Mouse (Mus musculus): ENCODE data around the gene Map7.
A peak's percentile ranks its signal among the peaks of the same experiment; 100 is the strongest.

The Map7 gene

DNA sequence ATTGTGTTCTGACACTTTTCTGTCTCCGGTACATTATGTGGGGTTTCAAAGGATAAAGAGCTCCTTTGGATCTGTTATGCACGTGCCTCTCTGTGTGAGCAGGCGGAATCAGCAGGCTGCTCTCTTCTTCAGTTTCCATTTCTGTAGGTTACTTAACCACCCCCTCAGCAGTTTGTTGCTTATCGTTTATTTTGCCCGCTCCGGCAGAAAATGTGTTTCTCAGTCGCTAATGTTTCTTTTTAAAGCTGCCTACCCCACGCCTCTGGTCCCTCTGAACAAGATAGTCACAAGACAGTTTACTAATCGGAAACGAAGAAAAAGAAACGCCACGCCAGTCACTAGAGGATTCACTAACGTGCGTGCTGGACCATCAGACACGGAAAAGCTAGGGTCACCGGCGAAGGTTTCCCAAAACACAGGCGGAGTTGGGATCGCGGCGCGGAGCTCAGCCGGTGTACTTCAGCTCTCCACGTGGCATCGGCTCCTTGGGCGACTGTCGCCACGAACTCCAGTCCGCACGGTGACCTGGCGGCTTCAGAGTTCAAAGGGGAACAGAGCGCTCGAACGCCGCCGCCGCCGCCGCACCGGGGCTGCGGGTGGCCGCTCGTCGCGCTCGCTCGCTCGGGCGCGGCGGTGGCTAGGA lies at the start of gene Map7:
Gene Map7, plus strand, starts transcription at position 342 of the 643 bp plus-strand sequence.
- Histone ChIP-seq H3K27me3 (ENCODE audit: control insufficient read depth, insufficient read depth, low read length, poor library complexity, severe bottlenecking) (peaks cover 4% of the 10 kb centered on the region; the same call in 1 of the 2 replicates), H3K36me3 (ENCODE audit: control insufficient read depth, insufficient read depth, low read length, poor library complexity, severe bottlenecking) (no peaks in the 10 kb centered on the region)
- DNase-seq (ENCODE audit: low read depth, low spot score), result no peak

- DNase-seq (ENCODE audit: low read depth, low spot score), result no peak
- no peaks in the 10 kb centered on the region for H3K27me3 ChIP-seq (ENCODE audit: control insufficient read depth, insufficient read depth, low read length, poor library complexity, severe bottlenecking)
- peaks cover 11% of the 10 kb centered on the region for H3K36me3 ChIP-seq (ENCODE audit: control insufficient read depth, insufficient read depth, low read length, poor library complexity, severe bottlenecking)
These were observed 46.8 kb upstream of the Map7 start for GRCm38 (mm10) chr10:20101456-20101855.

GRCm38 (mm10) chr10:20104271-20104931 lies 43.9 kb upstream of the Map7 start:
- DNase-seq (ENCODE audit: low read depth, low spot score), result peak; percentile 48
- H3K27me3 ChIP-seq (ENCODE audit: control insufficient read depth, insufficient read depth, low read length, poor library complexity, severe bottlenecking), result no peaks in the 10 kb centered on the region
- H3K36me3 ChIP-seq (ENCODE audit: control insufficient read depth, insufficient read depth, low read length, poor library complexity, severe bottlenecking), result peaks cover 20% of the 10 kb centered on the region

- no peak for DNase-seq (ENCODE audit: low read depth, low spot score)
- Histone ChIP-seq H3K27me3 (ENCODE audit: control insufficient read depth, insufficient read depth, low read length, poor library complexity, severe bottlenecking) (no peaks in the 10 kb centered on the region), H3K36me3 (ENCODE audit: control insufficient read depth, insufficient read depth, low read length, poor library complexity, severe bottlenecking) (peaks cover 20% of the 10 kb centered on the region)
These were observed 42.7 kb upstream of the Map7 start for GRCm38 (mm10) chr10:20105575-20105974.

DNA sequence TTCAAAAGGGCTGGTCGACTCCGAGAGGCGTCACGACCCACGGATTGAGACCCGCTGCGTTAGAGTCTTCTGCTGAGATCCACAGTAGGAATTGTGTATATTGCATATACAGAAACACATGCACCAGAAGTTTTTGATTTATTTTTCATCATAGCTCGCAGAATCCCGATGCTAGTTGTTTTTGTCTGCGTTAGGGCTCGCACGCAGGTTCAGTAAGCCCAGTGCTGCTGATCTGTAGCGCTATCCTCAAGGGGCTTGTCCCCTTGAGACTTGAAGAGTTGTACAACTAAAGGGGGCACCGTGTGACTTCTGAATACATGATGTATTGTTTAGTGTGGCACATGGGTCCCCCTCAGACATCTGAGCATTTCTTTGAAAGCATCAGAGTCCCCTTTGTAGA lies 41.2 kb upstream of the Map7 start:
- DNase-seq (ENCODE audit: low read depth, low spot score), result no peak
- peaks cover 16% of the 10 kb centered on the region for H3K36me3 ChIP-seq (ENCODE audit: control insufficient read depth, insufficient read depth, low read length, poor library complexity, severe bottlenecking)
- no peaks in the 10 kb centered on the region for H3K27me3 ChIP-seq (ENCODE audit: control insufficient read depth, insufficient read depth, low read length, poor library complexity, severe bottlenecking)

DNA sequence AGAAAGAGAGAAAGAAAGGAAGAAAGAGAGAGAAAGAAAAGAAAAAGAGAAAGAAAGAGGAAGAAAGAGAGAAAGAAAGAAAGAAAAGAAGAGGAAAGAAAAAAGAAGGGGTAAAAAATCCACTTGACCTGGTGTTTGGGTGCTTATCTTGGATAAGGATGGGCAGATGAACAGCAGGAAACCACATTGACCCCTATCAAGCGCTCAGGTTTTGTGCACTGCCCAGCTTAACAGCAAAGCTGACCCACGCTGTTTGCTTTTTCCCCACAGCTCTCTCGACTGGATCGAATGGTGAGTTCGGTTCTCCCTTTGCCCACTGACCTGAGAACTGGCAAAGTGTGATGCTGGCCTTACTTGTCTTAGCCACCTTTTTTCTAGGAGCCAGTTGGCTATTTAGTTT lies 36.8 kb upstream of the Map7 start:
- peaks cover 12% of the 10 kb centered on the region for H3K36me3 ChIP-seq (ENCODE audit: control insufficient read depth, insufficient read depth, low read length, poor library complexity, severe bottlenecking)
- no peak for DNase-seq (ENCODE audit: low read depth, low spot score)
- no peaks in the 10 kb centered on the region for H3K27me3 ChIP-seq (ENCODE audit: control insufficient read depth, insufficient read depth, low read length, poor library complexity, severe bottlenecking)

GRCm38 (mm10) chr10:20112026-20112973 lies 36.0 kb upstream of the Map7 start:
- Histone ChIP-seq H3K27me3 (ENCODE audit: control insufficient read depth, insufficient read depth, low read length, poor library complexity, severe bottlenecking) (no peaks in the 10 kb centered on the region), H3K36me3 (ENCODE audit: control insufficient read depth, insufficient read depth, low read length, poor library complexity, severe bottlenecking) (peaks cover 12% of the 10 kb centered on the region)
- DNase-seq (ENCODE audit: low read depth, low spot score), result no peak

- no peaks in the 10 kb centered on the region for H3K27me3 ChIP-seq (ENCODE audit: control insufficient read depth, insufficient read depth, low read length, poor library complexity, severe bottlenecking)
- peak; percentile 20 for DNase-seq (ENCODE audit: low read depth, low spot score)
- peaks cover 6% of the 10 kb centered on the region for H3K36me3 ChIP-seq (ENCODE audit: control insufficient read depth, insufficient read depth, low read length, poor library complexity, severe bottlenecking)
These were observed 28.5 kb upstream of the Map7 start for GRCm38 (mm10) chr10:20119504-20120425.

- Histone ChIP-seq H3K27me3 (ENCODE audit: control insufficient read depth, insufficient read depth, low read length, poor library complexity, severe bottlenecking) (no peaks in the 10 kb centered on the region), H3K36me3 (ENCODE audit: control insufficient read depth, insufficient read depth, low read length, poor library complexity, severe bottlenecking) (peaks cover 6% of the 10 kb centered on the region)
- no peak for DNase-seq (ENCODE audit: low read depth, low spot score)
These were observed 26.3 kb upstream of the Map7 start for GRCm38 (mm10) chr10:20121981-20122380.

DNA sequence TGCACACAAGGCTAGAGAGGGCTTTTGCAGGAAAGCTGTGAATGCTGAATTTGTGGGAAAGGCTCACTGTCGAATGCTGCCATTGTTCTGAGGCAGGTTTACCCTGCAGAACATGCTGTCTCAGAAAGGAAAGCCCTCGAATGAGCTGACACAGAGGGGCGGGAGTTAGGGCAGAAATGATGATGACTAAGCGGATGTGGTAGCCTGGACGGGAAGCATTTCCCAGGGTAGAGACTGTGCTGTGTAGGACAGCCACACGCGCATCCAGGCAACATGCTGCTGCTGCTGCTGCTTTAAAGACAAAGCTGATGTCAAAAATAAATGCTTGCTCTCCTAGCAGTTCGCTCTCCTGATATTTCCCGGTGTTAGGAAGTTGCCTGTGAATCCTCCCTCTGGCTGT lies 24.9 kb upstream of the Map7 start:
- Histone ChIP-seq H3K27me3 (ENCODE audit: control insufficient read depth, insufficient read depth, low read length, poor library complexity, severe bottlenecking) (no peaks in the 10 kb centered on the region), H3K36me3 (ENCODE audit: control insufficient read depth, insufficient read depth, low read length, poor library complexity, severe bottlenecking) (peaks cover 3% of the 10 kb centered on the region)
- no peak for DNase-seq (ENCODE audit: low read depth, low spot score)

- no peak for DNase-seq (ENCODE audit: low read depth, low spot score)
- Histone ChIP-seq H3K27me3 (ENCODE audit: control insufficient read depth, insufficient read depth, low read length, poor library complexity, severe bottlenecking) (no peaks in the 10 kb centered on the region), H3K36me3 (ENCODE audit: control insufficient read depth, insufficient read depth, low read length, poor library complexity, severe bottlenecking) (no peaks in the 10 kb centered on the region; the same call in none of the 2 replicates)
These were observed 23.7 kb upstream of the Map7 start for GRCm38 (mm10) chr10:20124576-20124975.

DNA sequence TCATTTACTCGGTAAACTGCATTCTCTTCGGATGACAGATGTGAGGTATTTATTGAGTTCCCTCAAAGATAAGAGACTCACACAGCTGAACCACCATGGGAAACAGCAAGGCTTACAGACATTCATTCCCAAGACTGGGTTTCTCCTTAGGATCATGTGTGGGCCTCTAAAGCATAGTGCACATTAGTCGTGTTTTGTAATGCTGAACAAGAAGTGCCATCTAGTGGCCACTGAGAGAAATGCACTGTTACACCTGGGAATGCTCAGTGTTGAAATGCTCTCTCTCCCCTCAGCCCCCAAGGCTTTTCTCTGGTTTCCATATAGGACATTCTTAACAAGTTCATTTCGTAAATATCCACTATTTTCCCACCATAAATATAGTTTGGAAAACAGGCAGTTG lies 23.0 kb upstream of the Map7 start:
- H3K36me3 ChIP-seq (ENCODE audit: control insufficient read depth, insufficient read depth, low read length, poor library complexity, severe bottlenecking), result no peaks in the 10 kb centered on the region; the same call in none of the 2 replicates
- DNase-seq (ENCODE audit: low read depth, low spot score), result peak; percentile 70

GRCm38 (mm10) chr10:20132933-20133652 lies 15.2 kb upstream of the Map7 start:
- Histone ChIP-seq H3K27me3 (ENCODE audit: control insufficient read depth, insufficient read depth, low read length, poor library complexity, severe bottlenecking) (no peaks in the 10 kb centered on the region), H3K36me3 (ENCODE audit: control insufficient read depth, insufficient read depth, low read length, poor library complexity, severe bottlenecking) (peaks cover 6% of the 10 kb centered on the region)
- no peak for DNase-seq (ENCODE audit: low read depth, low spot score)

More for the DNA sequence above, 23.0 kb upstream of the Map7 start:
- no peaks in the 10 kb centered on the region for H3K27me3 ChIP-seq (ENCODE audit: control insufficient read depth, insufficient read depth, low read length, poor library complexity, severe bottlenecking)
